In genomic region chr7:133471706-133472105, GRCm38 (mm10) we compare ENCODE assay signal across 25 mouse cellular contexts.
"Had no signal": no experiment of that assay in that cellular context is flagged by ENCODE, and none has a peak within 500 bp of the region (broad histone marks: within the 10 kb centered on the region; RNA-seq: fewer than 3 reads in every experiment).

No protein-coding gene starts in this region.

- H3K9me3 ChIP-seq: heart, embryonic 13.5 days; heart, embryonic 15.5 days; hindbrain, embryonic 13.5 days; hindbrain, embryonic 15.5 days; kidney, embryonic 15.5 days; limb, embryonic 13.5 days; limb, embryonic 15.5 days had no signal

- H3K4me1 ChIP-seq: hindbrain, embryonic 13.5 days; limb, embryonic 13.5 days had no signal

- H3K36me3 ChIP-seq: heart, embryonic 13.5 days; heart, embryonic 15.5 days; hindbrain, embryonic 13.5 days; hindbrain, embryonic 15.5 days; kidney, embryonic 15.5 days; limb, embryonic 13.5 days; limb, embryonic 15.5 days had no signal

- ATAC-seq: forebrain, postnatal 0 days; hindbrain, postnatal 0 days; intestine, embryonic 16.5 days had no signal

- DNase-seq: forebrain, postnatal 0 days; gastrocnemius, postnatal 14 days; gastrocnemius, postnatal 36 days; heart, adult 18-20 months; heart, postnatal 14 days; heart, postnatal 36 days; kidney, adult 11 months; kidney, adult 2 months; kidney, adult 9 months; kidney, postnatal 14 days; kidney, postnatal 36 days; layer of hippocampus, adult 9-11 months; layer of hippocampus, postnatal 36 days; left cerebral cortex, postnatal 4 days had no signal

- H3K9ac ChIP-seq: forebrain, postnatal 0 days; heart, embryonic 13.5 days; heart, embryonic 15.5 days; hindbrain, embryonic 13.5 days; hindbrain, embryonic 15.5 days; kidney, embryonic 15.5 days; limb, embryonic 13.5 days; limb, embryonic 15.5 days had no signal

- H3K27ac ChIP-seq: heart, embryonic 13.5 days; heart, embryonic 15.5 days; hindbrain, embryonic 13.5 days; hindbrain, embryonic 15.5 days; hindbrain, postnatal 0 days; kidney, embryonic 15.5 days; kidney, postnatal 0 days; limb, embryonic 13.5 days; limb, embryonic 15.5 days had no signal

- H3K27me3 ChIP-seq: heart, embryonic 13.5 days; heart, embryonic 15.5 days; hindbrain, embryonic 13.5 days; hindbrain, embryonic 15.5 days; kidney, embryonic 15.5 days; limb, embryonic 13.5 days; limb, embryonic 15.5 days had no signal

- H3K4me3 ChIP-seq: heart, embryonic 13.5 days; heart, embryonic 15.5 days; hindbrain, embryonic 13.5 days; hindbrain, embryonic 15.5 days; kidney, embryonic 15.5 days; limb, embryonic 13.5 days; limb, embryonic 15.5 days had no signal

- H3K4me2 ChIP-seq: heart, embryonic 11.5 days; heart, embryonic 13.5 days; heart, embryonic 15.5 days; hindbrain, embryonic 13.5 days; hindbrain, embryonic 15.5 days; kidney, embryonic 15.5 days; limb, embryonic 13.5 days; limb, embryonic 15.5 days had no signal
